Mouse (Mus musculus) liver, postnatal 0 days (tissue): ENCODE data around the gene Gpc6. TPM values are rescaled to one million over a fixed set of nuclear protein-coding genes. Genes with fewer than 3 reads are reported as not detected.

Experiments
- ATAC-seq: fragments of 200-750 bp; cut with Nextera tagmentation; 2 replicates; pipeline ENCODE4 v1.8.0; 2017; ENCODE audit warnings: mild to moderate bottlenecking, moderate library complexity
- DNase-seq: peaks from one replicate; pipeline ENCODE4 v3.0.0-alpha.2; 2016
- H3K27ac ChIP-seq: fragments of 300-500 bp; sonication (generic); 2 replicates; pipeline ENCODE4 v1.5.1; 2014; ENCODE audit warnings: antibody characterized with exemption, moderate library complexity, mild to moderate bottlenecking, low read depth
- H3K27me3 ChIP-seq: fragments of 300-500 bp; sonication (generic); 2 replicates; pipeline ENCODE4 v1.6.1; 2014; ENCODE audit warnings: low read length, control low read depth, mixed read lengths; ENCODE audit not compliant: insufficient read depth
- H3K36me3 ChIP-seq: fragments of 300-500 bp; sonication (generic); replicated peaks from 2 replicates; pipeline ENCODE4 v1.6.1; 2014; ENCODE audit warnings: mild to moderate bottlenecking, control low read depth, low read length, moderate library complexity, mixed read lengths; ENCODE audit not compliant: insufficient read depth
- H3K4me1 ChIP-seq: fragments of 300-500 bp; sonication (generic); 2 replicates; pipeline ENCODE4 v1.6.1; 2014; ENCODE audit warnings: antibody characterized with exemption, mild to moderate bottlenecking, control low read depth; ENCODE audit not compliant: insufficient read depth
- H3K4me2 ChIP-seq: fragments of 300-500 bp; sonication (generic); 2 replicates; pipeline ENCODE4 v1.6.1; 2014; ENCODE audit warnings: low read depth, mild to moderate bottlenecking, low read length, moderate library complexity, mixed read lengths
- H3K4me3 ChIP-seq: fragments of 300-500 bp; sonication (generic); 2 replicates; pipeline ENCODE4 v1.5.1; 2014; ENCODE audit warnings: low read depth, low read length
- H3K9ac ChIP-seq: fragments of 300-500 bp; sonication (generic); replicated peaks from 2 replicates; pipeline ENCODE4 v1.6.1; 2014; ENCODE audit warnings: mild to moderate bottlenecking, moderate library complexity
- H3K9me3 ChIP-seq: fragments of 300-500 bp; sonication (generic); 2 replicates; pipeline ENCODE4 v1.6.1; 2016; ENCODE audit warnings: mild to moderate bottlenecking, control low read depth, low read length, mixed read lengths
- CTCF ChIP-seq: sonication (generic); IDR thresholded peaks from 2 replicates; pipeline ENCODE4 v1.5.1; 2016; ENCODE audit warnings: antibody characterized with exemption, low read depth
- EP300 ChIP-seq: IDR thresholded peaks from 2 replicates; pipeline ENCODE4 v1.6.1; 2016; ENCODE audit warnings: antibody characterized with exemption, low read depth, mild to moderate bottlenecking
- WGBS: fragments of 180-500 bp; shearing (Covaris S2); extraction: QIAGEN DNeasy Blood & Tissue Kit; methylation state at CpG from one replicate; pipeline ENCODE4 v1.1.7; 2014; ENCODE audit not compliant: insufficient replicate concordance; 5-methylcytosine and 5-hydroxymethylcytosine counted together
- polyA plus RNA-seq: library from polyadenylated mRNA; unstranded; fragments of >200 nt; fragmentation: Nextera tagmentation; extraction: Ambion mirVana; gene quantifications from 2 replicates; pipeline ENCODE4 v1.2.1, GENCODE M21; 2015

Gpc6 gene
- polyA plus RNA-seq, 1 experiment from 2014 or later, result 4.8 TPM

GRCm38 (mm10) chr14:117061078-117061477 is 136.0 kb downstream of the Gpc6 start:
- Histone ChIP-seq H3K36me3 (no peaks in the 10 kb centered on the region), H3K4me3 (no peak overlapping the region), H3K9ac (no peak overlapping the region), H3K4me2 (no peak overlapping the region), H3K27ac (no peak overlapping the region), H3K9me3 (no peaks in the 10 kb centered on the region), H3K4me1 (no peaks in the 10 kb centered on the region), H3K27me3 (no peaks in the 10 kb centered on the region)
- 71% methylated on average over 2 of the region's 2 CpGs for WGBS
- DNase-seq (no peak), ATAC-seq (no peak)
- no peak for TF ChIP-seq EP300
- TF ChIP-seq CTCF, result no peak

GRCm38 (mm10) chr14:117061527-117061926 is 136.4 kb downstream of the Gpc6 start:
- no peak for ATAC-seq
- Histone ChIP-seq H3K36me3 (no peaks in the 10 kb centered on the region), H3K27me3 (no peaks in the 10 kb centered on the region), H3K27ac (no peak overlapping the region), H3K4me3 (no peak overlapping the region), H3K4me2 (no peak overlapping the region), H3K9ac (no peak overlapping the region), H3K4me1 (no peaks in the 10 kb centered on the region), H3K9me3 (no peaks in the 10 kb centered on the region)
- WGBS, result 78% methylated on average over 2 of the region's 2 CpGs
- DNase-seq, result no peak
- TF ChIP-seq EP300 (no peak), CTCF (no peak)

GRCm38 (mm10) chr14:117068179-117068578 is 143.1 kb downstream of the Gpc6 start:
- 73% methylated on average over 5 of the region's 5 CpGs for WGBS
- DNase-seq, result no peak
- Histone ChIP-seq H3K4me1 (no peaks in the 10 kb centered on the region), H3K9me3 (no peaks in the 10 kb centered on the region), H3K9ac (no peak overlapping the region), H3K4me2 (no peak overlapping the region), H3K36me3 (no peaks in the 10 kb centered on the region), H3K27ac (no peak overlapping the region), H3K27me3 (no peaks in the 10 kb centered on the region), H3K4me3 (no peak overlapping the region)
- TF ChIP-seq CTCF (no peak), EP300 (no peak)
- no peak for ATAC-seq

DNA sequence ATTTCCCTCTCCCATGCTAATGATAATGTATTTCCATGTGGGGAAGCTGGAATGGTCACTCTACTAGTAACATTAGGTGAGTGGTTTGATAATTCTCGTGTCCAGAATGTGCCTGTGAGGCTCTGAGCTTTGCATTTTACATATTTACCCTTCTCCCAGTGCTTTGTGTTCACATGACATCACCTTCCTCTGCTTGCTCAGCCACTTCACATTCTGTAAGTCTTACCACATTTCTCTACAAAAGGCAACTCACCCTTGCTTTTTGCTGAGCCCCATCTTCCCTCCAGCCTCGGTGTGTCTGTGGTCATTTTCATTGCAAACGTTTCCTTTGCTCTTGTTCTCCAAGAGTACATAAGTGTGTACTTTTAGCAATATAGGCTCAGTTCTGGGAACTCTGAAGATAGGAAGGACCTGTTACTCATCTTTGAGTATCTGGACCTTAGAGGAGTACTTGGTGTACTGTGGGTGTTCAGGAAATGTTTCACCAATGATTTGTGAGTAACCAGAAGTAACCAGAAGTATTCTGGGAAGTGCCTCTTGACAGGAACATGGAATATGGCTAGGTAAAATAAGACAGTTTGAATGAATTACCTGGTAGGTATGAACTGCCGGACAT is 145.5 kb downstream of the Gpc6 start:
- Histone ChIP-seq H3K4me3 (no peak overlapping the region), H3K9ac (no peak overlapping the region), H3K4me2 (no peak overlapping the region), H3K36me3 (no peaks in the 10 kb centered on the region), H3K4me1 (no peaks in the 10 kb centered on the region), H3K27me3 (no peaks in the 10 kb centered on the region), H3K27ac (no peak overlapping the region), H3K9me3 (no peaks in the 10 kb centered on the region)
- WGBS, result 70% methylated on average over 4 of the region's 4 CpGs
- TF ChIP-seq EP300, result no peak
- ATAC-seq (no peak), DNase-seq (no peak)

DNA sequence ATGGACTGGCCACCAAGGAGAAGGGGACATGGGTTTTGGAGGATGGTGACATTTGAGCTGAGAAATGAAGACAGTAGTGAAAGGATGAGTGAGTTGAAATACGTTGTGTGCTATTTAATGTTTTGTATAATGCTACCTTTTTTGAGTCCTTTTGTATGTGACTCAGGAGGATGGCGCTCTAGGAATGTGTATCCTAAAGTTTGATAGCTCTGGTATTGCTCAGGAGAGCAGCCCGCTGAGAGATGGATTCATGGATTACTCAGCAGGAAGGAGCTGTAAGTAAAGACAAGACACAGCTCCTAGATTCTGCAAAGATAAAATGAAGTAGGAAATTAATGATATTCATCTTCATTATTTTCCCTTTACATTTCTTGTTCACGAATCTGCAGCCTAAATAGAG is 168.5 kb downstream of the Gpc6 start:
- ATAC-seq, result no peak
- Histone ChIP-seq H3K27ac (no peak overlapping the region), H3K36me3 (no peaks in the 10 kb centered on the region), H3K9ac (no peak overlapping the region), H3K4me3 (no peak overlapping the region), H3K27me3 (no peaks in the 10 kb centered on the region), H3K4me1 (no peaks in the 10 kb centered on the region), H3K4me2 (no peak overlapping the region), H3K9me3 (no peaks in the 10 kb centered on the region)
- WGBS, result 73% methylated on average over 4 of the region's 4 CpGs
- no peak for DNase-seq
- TF ChIP-seq EP300 (no peak), CTCF (no peak)

DNA sequence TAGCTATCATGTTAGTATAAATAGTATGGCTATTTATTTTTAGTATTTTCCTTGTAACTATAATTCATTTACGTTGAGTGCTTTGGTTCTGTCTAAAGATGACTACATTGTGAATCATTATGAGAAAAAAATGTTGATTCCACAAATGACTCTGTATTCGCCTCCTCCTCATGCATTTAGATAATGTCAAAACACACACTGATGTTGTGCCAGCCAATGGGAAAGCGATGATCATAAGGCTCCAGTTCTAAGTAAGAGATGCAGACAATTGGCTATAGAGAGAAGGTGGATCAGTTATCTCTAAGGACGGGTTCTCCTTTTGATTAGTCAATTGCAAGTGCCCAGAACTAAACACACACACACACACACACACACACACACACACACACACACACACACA is 181.8 kb downstream of the Gpc6 start:
- DNase-seq (no peak), ATAC-seq (no peak)
- no peaks in the 10 kb centered on the region for H3K27me3 ChIP-seq
- no peak for TF ChIP-seq EP300
- 79% methylated on average over 4 of the region's 4 CpGs for WGBS
- H3K4me1 ChIP-seq, result no peaks in the 10 kb centered on the region
- no peaks in the 10 kb centered on the region for H3K9me3 ChIP-seq
- no peak overlapping the region for H3K27ac ChIP-seq
- H3K4me3 ChIP-seq, result no peak overlapping the region
- no peaks in the 10 kb centered on the region for H3K36me3 ChIP-seq
- no peak overlapping the region for H3K9ac ChIP-seq
- H3K4me2 ChIP-seq, result no peak overlapping the region

GRCm38 (mm10) chr14:117113153-117113552 is 188.0 kb downstream of the Gpc6 start:
- TF ChIP-seq CTCF, result no peak
- TF ChIP-seq EP300, result no peak
- H3K9ac ChIP-seq, result no peak overlapping the region
- no peak overlapping the region for H3K27ac ChIP-seq
- H3K4me1 ChIP-seq, result no peaks in the 10 kb centered on the region
- no peaks in the 10 kb centered on the region for H3K27me3 ChIP-seq
- H3K36me3 ChIP-seq, result no peaks in the 10 kb centered on the region
- no peak overlapping the region for H3K4me2 ChIP-seq
- DNase-seq (no peak), ATAC-seq (no peak)
- H3K9me3 ChIP-seq, result no peaks in the 10 kb centered on the region
- no peak overlapping the region for H3K4me3 ChIP-seq
- 73% methylated on average over 3 of the region's 3 CpGs for WGBS
